Mouse (Mus musculus): ENCODE measurements at regions not wholly inside any gene's neighbourhood (a gene's known extent, or its start where the extent isn't known, plus 50 kb on each side); places are given as distances from the start of the nearest gene placed in this dataset.

- Histone ChIP-seq H3K27me3 (ENCODE audit: control insufficient read depth in 1 of 2, insufficient read depth in 2 of 2, low read length in 2 of 2) (no peaks in the 10 kb centered on the region), H3K9ac (ENCODE audit: control insufficient read depth, low read depth, low read length, poor library complexity, severe bottlenecking) (no peak overlapping the region), H3K4me3 (ENCODE audit: control insufficient read depth in 1 of 2, insufficient read depth in 1 of 2, low read depth in 2 of 2, low read length in 2 of 2) (no peak overlapping the region), H3K36me3 (ENCODE audit: control insufficient read depth in 1 of 2, insufficient read depth in 2 of 2, low read length in 2 of 2) (no peaks in the 10 kb centered on the region), H3K4me1 (ENCODE audit: control insufficient read depth in 1 of 2, insufficient read depth in 2 of 2, low read length in 2 of 2) (no peaks in the 10 kb centered on the region), H3K27ac (ENCODE audit: control insufficient read depth, low read depth, low read length) (no peak overlapping the region), H3K9me3 (replicated peaks; ENCODE audit: insufficient read depth, low read length) (no peaks in the 10 kb centered on the region), H3K79me2 (ENCODE audit: control insufficient read depth, insufficient read depth, low read length, poor library complexity) (no peaks in the 10 kb centered on the region)
- TF ChIP-seq POLR2A (IDR thresholded peaks at IDR 0.05; ENCODE audit: control insufficient read depth in 1 of 2, insufficient read depth in 1 of 2, low read depth in 1 of 2, low read length in 2 of 2, poor library complexity in 1 of 2) (no peak), POLR2AphosphoS2 (IDR thresholded peaks at IDR 0.05; ENCODE audit: low read length) (no peak), BHLHE40 (IDR thresholded peaks at IDR 0.05; ENCODE audit: borderline replicate concordance, low read depth, low read length) (no peak), UBTF (IDR thresholded peaks at IDR 0.05; ENCODE audit: borderline replicate concordance, insufficient read depth, low read depth, low read length) (no peak), GATA1 (IDR thresholded peaks at IDR 0.05; ENCODE audit: low read depth, low read length) (no peak), TBP (IDR thresholded peaks at IDR 0.05; ENCODE audit: low read depth, low read length) (no peak), MXI1 (IDR thresholded peaks at IDR 0.05; ENCODE audit: low read depth, low read length) (no peak), GABPA (IDR thresholded peaks at IDR 0.05; ENCODE audit: low read depth, low read length) (no peak), E2F4 (IDR thresholded peaks at IDR 0.05; ENCODE audit: borderline replicate concordance, low read depth, low read length) (no peak), MAZ (IDR thresholded peaks at IDR 0.05; ENCODE audit: low read depth, low read length) (no peak), ZMIZ1 (IDR thresholded peaks at IDR 0.05; ENCODE audit: low read depth, low read length) (no peak)
- DNase-seq (ENCODE audit: low read depth, low spot score) = no peak
These were observed 61.9 kb downstream of the Pdcl3 start for GRCm38 (mm10) chr1:39047316-39047715.

GRCm38 (mm10) chr1:39057304-39057703 is 71.9 kb downstream of the Pdcl3 start:
- H3K4me1 ChIP-seq (ENCODE audit: control insufficient read depth in 1 of 2, insufficient read depth in 2 of 2, low read length in 2 of 2) = no peaks in the 10 kb centered on the region
- no peak overlapping the region for H3K27ac ChIP-seq (ENCODE audit: control insufficient read depth, low read depth, low read length)
- H3K9ac ChIP-seq (ENCODE audit: control insufficient read depth, low read depth, low read length, poor library complexity, severe bottlenecking) = no peak overlapping the region
- TF ChIP-seq NRF1 (IDR thresholded peaks at IDR 0.05; ENCODE audit: insufficient read depth, low read depth, low read length, poor library complexity, severe bottlenecking) (no peak), KAT2A (conservative IDR thresholded peaks at IDR 0.05; ENCODE audit: low read depth, low read length) (no peak), ETS1 (IDR thresholded peaks at IDR 0.05; ENCODE audit: low read depth, low read length) (no peak), RAD21 (IDR thresholded peaks at IDR 0.05; ENCODE audit: low read depth, low read length) (no peak), POLR2AphosphoS5 (IDR thresholded peaks at IDR 0.05; ENCODE audit: borderline replicate concordance, low read depth, low read length) (no peak), ZKSCAN1 (IDR thresholded peaks at IDR 0.05; ENCODE audit: low read depth, low read length) (no peak), MAX (IDR thresholded peaks at IDR 0.05; ENCODE audit: low read length) (no peak), USF2 (IDR thresholded peaks at IDR 0.05; ENCODE audit: borderline replicate concordance in 1 of 2, insufficient read depth in 1 of 2, low read depth in 1 of 2, low read length in 2 of 2) (no peak), EP300 (IDR thresholded peaks at IDR 0.05; ENCODE audit: low read depth in 1 of 2, low read length in 2 of 2) (no peak), E2F4 (IDR thresholded peaks at IDR 0.05; ENCODE audit: borderline replicate concordance, low read depth, low read length) (no peak)
- no peaks in the 10 kb centered on the region for H3K27me3 ChIP-seq (ENCODE audit: control insufficient read depth in 1 of 2, insufficient read depth in 2 of 2, low read length in 2 of 2)
- H3K4me3 ChIP-seq (ENCODE audit: control insufficient read depth in 1 of 2, insufficient read depth in 1 of 2, low read depth in 2 of 2, low read length in 2 of 2) = no peak overlapping the region
- H3K9me3 ChIP-seq (replicated peaks; ENCODE audit: insufficient read depth, low read length) = no peaks in the 10 kb centered on the region
- H3K79me2 ChIP-seq (ENCODE audit: control insufficient read depth, insufficient read depth, low read length, poor library complexity) = no peaks in the 10 kb centered on the region
- no peaks in the 10 kb centered on the region for H3K36me3 ChIP-seq (ENCODE audit: control insufficient read depth in 1 of 2, insufficient read depth in 2 of 2, low read length in 2 of 2)
- no peak for DNase-seq (ENCODE audit: low read depth, low spot score)
